16 mouse cellular contexts compared by ENCODE assay signal in the genomic region with DNA sequence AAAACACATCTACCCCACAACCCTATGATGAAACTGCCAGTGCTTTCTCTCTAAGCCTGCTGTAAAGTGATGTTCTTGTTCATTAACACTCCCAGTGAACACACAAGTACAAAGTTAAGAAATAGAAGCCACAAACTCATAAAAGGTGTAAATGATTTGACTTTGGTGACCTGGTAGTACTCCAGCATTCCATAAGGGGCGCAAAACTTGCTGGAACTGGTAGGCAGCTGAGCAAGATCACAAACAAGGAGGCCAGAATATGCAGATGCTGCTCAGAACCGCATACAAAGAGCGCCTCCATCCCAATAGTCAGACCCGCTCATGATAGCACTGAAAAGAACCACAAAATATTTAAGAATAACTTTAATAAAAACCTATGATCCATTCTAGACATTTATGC.
DNase-seq lines count a peak whose midpoint lies in the region; ATAC-seq and TF ChIP-seq lines count a peak whose summit lies in the region.
"Had no signal": no experiment of that assay in that cellular context is flagged by ENCODE, and none has a peak within 500 bp of the region (broad histone marks: within the 10 kb centered on the region; RNA-seq: fewer than 3 reads in every experiment).

No protein-coding gene starts in this region.

- 62% methylated on average over 4 of the region's 4 CpGs for WGBS in heart, postnatal 0 days
- 58% methylated on average over 4 of the region's 4 CpGs for WGBS in lung, postnatal 0 days
- 56% methylated on average over 4 of the region's 4 CpGs for WGBS in stomach, postnatal 0 days

- H3K27me3 ChIP-seq in heart, postnatal 0 days (ENCODE audit: control insufficient read depth, insufficient read depth, low read length): no peaks in the 10 kb centered on the region
- no peaks in the 10 kb centered on the region for H3K27me3 ChIP-seq in lung, postnatal 0 days (replicated peaks; ENCODE audit: insufficient read depth, low read length)
- H3K27me3 ChIP-seq in stomach, postnatal 0 days (ENCODE audit: control insufficient read depth, insufficient read depth, low read length): no peaks in the 10 kb centered on the region
- H3K27me3 ChIP-seq: forebrain, embryonic 13.5 days; neural tube, embryonic 15.5 days had no signal

- no peak overlapping the region for H3K4me2 ChIP-seq in heart, postnatal 0 days (ENCODE audit: low read depth, low read length)
- no peak overlapping the region for H3K4me2 ChIP-seq in lung, postnatal 0 days (replicated peaks; ENCODE audit: low read depth, low read length)
- no peak overlapping the region for H3K4me2 ChIP-seq in stomach, postnatal 0 days (replicated peaks; ENCODE audit: low read depth)
- H3K4me2 ChIP-seq: forebrain, embryonic 13.5 days; neural tube, embryonic 15.5 days had no signal

- no peak for ATAC-seq in heart, postnatal 0 days (ENCODE audit: insufficient read depth, low read depth)
- ATAC-seq in lung, postnatal 0 days: no peak
- no peak for ATAC-seq in stomach, postnatal 0 days (ENCODE audit: low FRiP score, low TSS enrichment)
- ATAC-seq: forebrain, embryonic 13.5 days; inflammation-experienced regulatory T-cells, adult 6 months had no signal

- no peaks in the 10 kb centered on the region for H3K36me3 ChIP-seq in heart, postnatal 0 days (replicated peaks; ENCODE audit: control insufficient read depth, insufficient read depth, low read length)
- H3K36me3 ChIP-seq in lung, postnatal 0 days (ENCODE audit: insufficient read depth, low read length): no peaks in the 10 kb centered on the region
- no peaks in the 10 kb centered on the region for H3K36me3 ChIP-seq in stomach, postnatal 0 days (ENCODE audit: control insufficient read depth, insufficient read depth, low read length)
- H3K36me3 ChIP-seq: neural tube, embryonic 15.5 days had no signal

- intact Hi-C loops in heart, postnatal 25 days (cut with DNase I): no loop called here

- H3K4me1 ChIP-seq in heart, postnatal 0 days (ENCODE audit: control insufficient read depth, insufficient read depth): no peaks in the 10 kb centered on the region
- H3K4me1 ChIP-seq in lung, postnatal 0 days (ENCODE audit: insufficient read depth, low read depth, low read length): no peaks in the 10 kb centered on the region
- no peaks in the 10 kb centered on the region for H3K4me1 ChIP-seq in stomach, postnatal 0 days (replicated peaks; ENCODE audit: control insufficient read depth, insufficient read depth)
- H3K4me1 ChIP-seq: neural tube, embryonic 15.5 days had no signal

- H3K9ac ChIP-seq in heart, postnatal 0 days (replicated peaks; ENCODE audit: low read depth, low read length): no peak overlapping the region
- H3K9ac ChIP-seq in lung, postnatal 0 days (replicated peaks; ENCODE audit: low read depth): no peak overlapping the region
- no peak overlapping the region for H3K9ac ChIP-seq in stomach, postnatal 0 days (ENCODE audit: low read length)
- H3K9ac ChIP-seq: forebrain, embryonic 13.5 days; neural tube, embryonic 15.5 days had no signal

- DNase-seq in heart, postnatal 0 days (ENCODE audit: low spot score): no peak
- DNase-seq in heart, postnatal 25 days (ENCODE audit: low spot score): no peak
- no peak for DNase-seq in lung, postnatal 0 days (ENCODE audit: low spot score)
- no peak for DNase-seq in lung, postnatal 14 days
- DNase-seq in embryo, embryonic 10.5 days (ENCODE audit: low spot score): peak; percentile 49
- no peak for DNase-seq in stomach, postnatal 0 days (ENCODE audit: low spot score)
- DNase-seq in adipocyte (ENCODE audit: low spot score): no peak
- no peak for DNase-seq in urinary bladder, postnatal 4 days (ENCODE audit: low spot score in 2 of 2)
- DNase-seq: cerebellum, adult 11 months; cerebellum, postnatal 36 days; heart, adult 2 months; lung, adult 18-20 months; right cerebral cortex, postnatal 4 days had no signal

- no peak overlapping the region for H3K4me3 ChIP-seq in heart, postnatal 0 days (ENCODE audit: low read depth, low read length)
- no peak overlapping the region for H3K4me3 ChIP-seq in lung, postnatal 0 days (ENCODE audit: low read depth, low read length)
- no peak overlapping the region for H3K4me3 ChIP-seq in stomach, postnatal 0 days (ENCODE audit: low read depth, low read length)
- H3K4me3 ChIP-seq: forebrain, embryonic 13.5 days; heart, adult 2 months; neural tube, embryonic 15.5 days had no signal

- no peaks in the 10 kb centered on the region for H3K9me3 ChIP-seq in heart, postnatal 0 days (replicated peaks; ENCODE audit: control insufficient read depth, low read length)
- H3K9me3 ChIP-seq in lung, postnatal 0 days (ENCODE audit: low read length): no peaks in the 10 kb centered on the region
- no peaks in the 10 kb centered on the region for H3K9me3 ChIP-seq in stomach, postnatal 0 days (ENCODE audit: control insufficient read depth, low read length)
- H3K9me3 ChIP-seq: forebrain, embryonic 13.5 days; neural tube, embryonic 15.5 days had no signal

- no peak overlapping the region for H3K27ac ChIP-seq in heart, postnatal 0 days (ENCODE audit: low read depth)
- H3K27ac ChIP-seq in lung, postnatal 0 days (ENCODE audit: low read length): no peak overlapping the region
- H3K27ac ChIP-seq in stomach, postnatal 0 days (replicated peaks): no peak overlapping the region
- H3K27ac ChIP-seq: forebrain, embryonic 13.5 days; heart, adult 2 months; neural tube, embryonic 15.5 days had no signal

- TF ChIP-seq CTCF in heart, postnatal 0 days (IDR thresholded peaks at IDR 0.05; ENCODE audit: low read depth): peak; percentile 35
- peak; percentile 38 for TF ChIP-seq CTCF in lung, postnatal 0 days (IDR thresholded peaks at IDR 0.05)
- TF ChIP-seq CTCF in stomach, postnatal 0 days (IDR thresholded peaks at IDR 0.05; ENCODE audit: low read depth): peak; percentile 51

- TF ChIP-seq EP300 in heart, postnatal 0 days (IDR thresholded peaks at IDR 0.05; ENCODE audit: low read depth): no peak
- no peak for TF ChIP-seq EP300 in lung, postnatal 0 days (IDR thresholded peaks at IDR 0.05)
- no peak for TF ChIP-seq EP300 in stomach, postnatal 0 days (optimal IDR thresholded peaks at IDR 0.05)
